Mouse (Mus musculus): ENCODE measurements at regions not wholly inside any gene's neighbourhood (a gene's known extent, or its start where the extent isn't known, plus 50 kb on each side); places are given as distances from the start of the nearest gene placed in this dataset.
"Not testable (repeated sequence)": the region's sequence is repeated elsewhere in the genome, so short reads cannot be mapped to it uniquely, and the experiment has no call there.

DNA sequence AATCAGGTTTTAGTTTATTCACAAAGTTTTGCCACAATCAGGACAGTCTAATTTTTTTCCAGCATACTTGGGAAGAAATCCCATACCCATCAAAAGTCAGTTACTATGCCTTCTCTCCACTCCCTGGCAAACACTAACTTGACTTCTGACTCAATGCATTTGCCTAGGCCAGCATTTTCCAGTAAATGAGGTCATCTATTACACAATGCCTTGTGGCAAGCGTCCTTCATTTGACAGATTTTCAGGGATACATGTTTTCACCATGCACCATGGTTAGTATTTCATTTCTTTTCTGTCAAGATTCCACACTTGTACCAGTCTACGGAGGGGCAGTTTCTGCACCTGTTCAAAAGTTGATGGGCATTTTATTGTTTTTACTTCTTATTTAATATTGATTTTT is 88.4 kb upstream of the Slc2a12 start:
- not testable (repeated sequence) for H3K27me3 ChIP-seq (ENCODE audit: control insufficient read depth, insufficient read depth, low read length); H3K4me1 ChIP-seq (ENCODE audit: control insufficient read depth, insufficient read depth, low read length); ATAC-seq (ENCODE audit: low FRiP score, low TSS enrichment); H3K36me3 ChIP-seq (ENCODE audit: control insufficient read depth, insufficient read depth, low read length); H3K4me3 ChIP-seq (ENCODE audit: low read length); H3K9me3 ChIP-seq (ENCODE audit: control insufficient read depth, low read length); H3K4me2 ChIP-seq (replicated peaks; ENCODE audit: low read depth, low read length); H3K27ac ChIP-seq (ENCODE audit: low read depth, low read length); H3K9ac ChIP-seq (ENCODE audit: low read depth, low read length)
- WGBS, result 84% methylated on average over 2 of the region's 2 CpGs

- not testable (repeated sequence) for H3K27me3 ChIP-seq (ENCODE audit: control insufficient read depth, insufficient read depth, low read length); H3K4me3 ChIP-seq (ENCODE audit: low read length); H3K27ac ChIP-seq (ENCODE audit: low read depth, low read length); H3K4me1 ChIP-seq (ENCODE audit: control insufficient read depth, insufficient read depth, low read length); H3K36me3 ChIP-seq (ENCODE audit: control insufficient read depth, insufficient read depth, low read length); H3K4me2 ChIP-seq (replicated peaks; ENCODE audit: low read depth, low read length); H3K9ac ChIP-seq (ENCODE audit: low read depth, low read length); H3K9me3 ChIP-seq (ENCODE audit: control insufficient read depth, low read length)
- peak; percentile 68 for ATAC-seq (ENCODE audit: low FRiP score, low TSS enrichment)
- 27% methylated on average over 14 of the region's 16 CpGs for WGBS
Observed at GRCm38 (mm10) chr10:22569250-22570010, 75.4 kb upstream of the Slc2a12 start.

- H3K4me2 ChIP-seq (replicated peaks; ENCODE audit: low read depth, low read length); H3K36me3 ChIP-seq (ENCODE audit: control insufficient read depth, insufficient read depth, low read length); H3K9ac ChIP-seq (ENCODE audit: low read depth, low read length); H3K27ac ChIP-seq (ENCODE audit: low read depth, low read length); H3K4me3 ChIP-seq (ENCODE audit: low read length); H3K4me1 ChIP-seq (ENCODE audit: control insufficient read depth, insufficient read depth, low read length); H3K9me3 ChIP-seq (ENCODE audit: control insufficient read depth, low read length); H3K27me3 ChIP-seq (ENCODE audit: control insufficient read depth, insufficient read depth, low read length): not testable (repeated sequence)
- WGBS, result 28% methylated on average over 4 of the region's 4 CpGs
- peak; percentile 93 for ATAC-seq (ENCODE audit: low FRiP score, low TSS enrichment)
Observed at GRCm38 (mm10) chr10:22574048-22574447, 70.8 kb upstream of the Slc2a12 start.

DNA sequence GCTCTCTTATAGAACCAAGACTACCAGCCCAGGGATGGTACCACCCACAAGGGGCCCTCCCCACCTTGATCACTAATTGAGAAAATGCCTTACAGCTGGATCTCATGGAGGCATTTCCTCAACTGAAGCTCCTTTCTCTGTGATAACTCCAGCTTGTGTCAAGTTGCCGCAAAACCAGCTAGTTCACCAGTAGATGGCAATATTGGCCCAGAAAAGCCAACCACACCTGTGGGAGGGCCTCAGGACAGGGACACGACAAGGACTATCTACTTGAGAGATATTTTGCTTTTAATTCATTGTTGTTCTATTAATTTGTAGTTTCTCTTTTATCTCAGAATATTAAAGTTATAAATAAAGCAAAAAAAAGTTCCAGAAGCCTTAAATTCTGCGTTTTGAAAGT is 65.4 kb upstream of the Slc2a12 start:
- H3K4me1 ChIP-seq (ENCODE audit: control insufficient read depth, insufficient read depth, low read length); H3K9ac ChIP-seq (ENCODE audit: low read depth, low read length); ATAC-seq (ENCODE audit: low FRiP score, low TSS enrichment); H3K36me3 ChIP-seq (ENCODE audit: control insufficient read depth, insufficient read depth, low read length); H3K4me3 ChIP-seq (ENCODE audit: low read length); H3K27me3 ChIP-seq (ENCODE audit: control insufficient read depth, insufficient read depth, low read length); H3K4me2 ChIP-seq (replicated peaks; ENCODE audit: low read depth, low read length); H3K27ac ChIP-seq (ENCODE audit: low read depth, low read length); H3K9me3 ChIP-seq (ENCODE audit: control insufficient read depth, low read length): not testable (repeated sequence)
- 12% methylated on average over 3 of the region's 3 CpGs for WGBS

DNA sequence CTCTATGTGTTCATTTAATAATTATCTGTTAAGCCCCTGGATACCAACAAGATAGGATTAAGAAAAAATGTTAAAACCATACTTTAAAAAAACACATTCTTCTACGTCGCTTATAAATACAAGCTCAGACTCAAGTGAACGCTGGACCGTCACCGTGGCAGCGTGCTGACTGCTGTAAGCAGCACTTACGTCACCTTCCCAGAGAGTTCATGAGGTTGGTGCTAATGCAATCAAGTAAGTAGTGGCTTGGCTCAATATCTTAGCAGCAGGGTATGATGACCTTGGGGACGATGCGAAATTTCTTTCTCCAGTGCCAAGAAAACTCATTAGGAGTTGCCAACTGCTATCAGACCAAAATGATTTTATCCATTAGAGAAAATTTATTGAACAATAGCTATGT is 63.5 kb upstream of the Slc2a12 start:
- H3K4me1 ChIP-seq (ENCODE audit: control insufficient read depth, insufficient read depth, low read length); H3K9me3 ChIP-seq (ENCODE audit: control insufficient read depth, low read length); H3K4me2 ChIP-seq (replicated peaks; ENCODE audit: low read depth, low read length); H3K27ac ChIP-seq (ENCODE audit: low read depth, low read length); H3K4me3 ChIP-seq (ENCODE audit: low read length); ATAC-seq (ENCODE audit: low FRiP score, low TSS enrichment); H3K36me3 ChIP-seq (ENCODE audit: control insufficient read depth, insufficient read depth, low read length); H3K9ac ChIP-seq (ENCODE audit: low read depth, low read length); H3K27me3 ChIP-seq (ENCODE audit: control insufficient read depth, insufficient read depth, low read length): not testable (repeated sequence)
- 85% methylated on average over 9 of the region's 9 CpGs for WGBS

DNA sequence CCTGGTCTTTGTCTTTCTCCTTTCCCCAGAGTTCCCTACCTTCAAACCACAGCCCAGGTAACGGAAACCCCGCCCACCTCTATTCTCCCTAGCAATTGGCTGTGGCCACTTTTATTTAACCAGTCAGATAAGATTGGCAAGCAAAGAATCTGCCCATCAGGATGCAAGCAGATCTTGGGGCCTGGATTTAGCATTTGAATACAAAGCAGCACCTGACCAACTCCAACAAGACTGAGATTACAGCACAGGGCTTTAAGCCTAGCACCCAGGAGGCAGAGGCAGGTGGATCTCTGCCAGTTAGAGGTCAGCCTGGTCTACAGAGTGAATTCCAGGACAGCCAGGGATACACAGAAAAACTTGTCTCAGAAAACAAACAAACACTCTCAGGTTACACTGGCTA is 61.5 kb upstream of the Slc2a12 start:
- not testable (repeated sequence) for H3K27ac ChIP-seq (ENCODE audit: low read depth, low read length); H3K9me3 ChIP-seq (ENCODE audit: control insufficient read depth, low read length); H3K27me3 ChIP-seq (ENCODE audit: control insufficient read depth, insufficient read depth, low read length); H3K4me2 ChIP-seq (replicated peaks; ENCODE audit: low read depth, low read length); H3K4me3 ChIP-seq (ENCODE audit: low read length); H3K36me3 ChIP-seq (ENCODE audit: control insufficient read depth, insufficient read depth, low read length); ATAC-seq (ENCODE audit: low FRiP score, low TSS enrichment); H3K4me1 ChIP-seq (ENCODE audit: control insufficient read depth, insufficient read depth, low read length); H3K9ac ChIP-seq (ENCODE audit: low read depth, low read length)
- 93% methylated on average over 2 of the region's 2 CpGs for WGBS

DNA sequence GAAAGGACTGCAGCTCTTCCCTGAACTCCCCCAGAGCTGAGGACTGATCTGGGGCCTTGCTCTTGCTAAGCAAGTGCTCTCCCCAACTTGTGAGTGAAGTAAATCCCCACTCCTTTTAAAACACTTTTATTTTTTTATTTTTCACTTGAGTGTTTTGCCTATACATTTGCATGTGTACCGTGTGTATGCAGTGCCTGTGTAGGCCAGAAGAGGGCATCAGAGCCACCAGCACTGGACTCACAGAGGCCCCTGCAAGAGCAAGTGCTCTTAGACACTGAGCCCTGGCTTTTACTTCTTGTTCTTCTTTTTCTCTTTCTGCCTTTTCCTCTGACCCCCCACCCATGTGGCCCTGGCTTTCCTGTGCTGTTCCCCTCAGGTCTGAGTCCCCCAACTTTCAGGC is 56.2 kb upstream of the Slc2a12 start:
- not testable (repeated sequence) for H3K36me3 ChIP-seq (ENCODE audit: control insufficient read depth, insufficient read depth, low read length); H3K9ac ChIP-seq (ENCODE audit: low read depth, low read length); ATAC-seq (ENCODE audit: low FRiP score, low TSS enrichment); H3K9me3 ChIP-seq (ENCODE audit: control insufficient read depth, low read length); H3K27ac ChIP-seq (ENCODE audit: low read depth, low read length); H3K4me2 ChIP-seq (replicated peaks; ENCODE audit: low read depth, low read length); H3K4me3 ChIP-seq (ENCODE audit: low read length); H3K27me3 ChIP-seq (ENCODE audit: control insufficient read depth, insufficient read depth, low read length); H3K4me1 ChIP-seq (ENCODE audit: control insufficient read depth, insufficient read depth, low read length)
- WGBS, result 100% methylated on average over 1 of the region's 1 CpGs

DNA sequence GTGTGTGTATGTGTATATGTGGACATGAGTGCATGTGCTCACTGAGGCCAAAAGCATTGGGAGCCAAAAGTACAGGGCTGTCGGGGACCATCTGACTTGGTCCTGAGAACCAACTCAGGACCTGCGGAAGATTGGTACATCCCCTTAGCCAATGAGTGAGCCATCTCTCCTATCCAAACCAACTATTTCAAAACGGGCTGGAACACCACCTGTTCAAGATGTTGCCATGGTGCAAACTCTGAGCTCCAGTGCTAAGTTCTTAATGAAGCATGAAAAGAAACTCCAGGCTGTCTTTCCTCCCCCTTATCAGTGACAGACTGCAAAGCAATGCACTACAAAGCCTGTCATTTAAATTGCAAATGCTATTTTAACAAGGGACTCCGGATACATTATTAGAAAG is 53.1 kb upstream of the Slc2a12 start:
- not testable (repeated sequence) for H3K4me3 ChIP-seq (ENCODE audit: low read length); H3K36me3 ChIP-seq (ENCODE audit: control insufficient read depth, insufficient read depth, low read length); H3K27me3 ChIP-seq (ENCODE audit: control insufficient read depth, insufficient read depth, low read length); H3K9me3 ChIP-seq (ENCODE audit: control insufficient read depth, low read length); H3K27ac ChIP-seq (ENCODE audit: low read depth, low read length); H3K4me2 ChIP-seq (replicated peaks; ENCODE audit: low read depth, low read length); H3K4me1 ChIP-seq (ENCODE audit: control insufficient read depth, insufficient read depth, low read length); H3K9ac ChIP-seq (ENCODE audit: low read depth, low read length)
- peak; percentile 80; the same call in 1 of the 2 replicates for ATAC-seq (ENCODE audit: low FRiP score, low TSS enrichment)
- WGBS, result 44% methylated on average over 4 of the region's 4 CpGs

DNA sequence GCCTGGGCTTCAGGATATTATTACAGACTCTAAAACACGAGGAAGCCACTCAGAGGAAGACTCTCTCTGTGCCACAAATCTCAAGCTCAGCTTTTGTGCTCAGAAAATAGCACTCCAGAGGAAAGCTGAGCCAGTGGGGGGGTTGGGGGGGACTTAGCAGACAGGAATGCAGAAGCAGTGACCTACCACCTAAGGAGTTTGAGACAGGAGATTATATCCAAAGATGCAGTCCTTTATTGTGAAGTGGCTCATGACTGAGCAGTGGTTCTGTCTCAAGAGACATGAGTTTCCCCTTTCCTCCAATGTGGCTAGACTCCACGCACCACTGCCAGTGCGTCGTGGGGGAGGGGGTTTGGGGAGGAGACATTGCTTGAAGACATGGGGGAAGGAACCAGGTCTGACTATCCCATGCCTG is 52.6 kb upstream of the Slc2a12 start:
- H3K4me3 ChIP-seq (ENCODE audit: low read length); H3K9ac ChIP-seq (ENCODE audit: low read depth, low read length); H3K27ac ChIP-seq (ENCODE audit: low read depth, low read length); H3K36me3 ChIP-seq (ENCODE audit: control insufficient read depth, insufficient read depth, low read length); H3K4me1 ChIP-seq (ENCODE audit: control insufficient read depth, insufficient read depth, low read length); H3K4me2 ChIP-seq (replicated peaks; ENCODE audit: low read depth, low read length); H3K9me3 ChIP-seq (ENCODE audit: control insufficient read depth, low read length); H3K27me3 ChIP-seq (ENCODE audit: control insufficient read depth, insufficient read depth, low read length): not testable (repeated sequence)
- peak; percentile 75; the same call in 1 of the 2 replicates for ATAC-seq (ENCODE audit: low FRiP score, low TSS enrichment)
- WGBS, result 34% methylated on average over 4 of the region's 4 CpGs

Measured in kidney, embryonic 14.5 days (tissue).